Mouse (Mus musculus): ENCODE measurements around the gene Vmn2r52. TPM values are rescaled to one million over a fixed set of nuclear protein-coding genes. Genes with fewer than 3 reads are reported as not detected.
"Not testable (repeated sequence)": the region's sequence is repeated elsewhere in the genome, so short reads cannot be mapped to it uniquely, and the experiment has no call there.

Gene Vmn2r52
- not detected in 2 replicates for polyA plus RNA-seq (2012; ENCODE audit: insufficient read depth, insufficient read length, low replicate concordance, missing spikeins)

GRCm38 (mm10) chr7:10176473-10176872 is at the start of gene Vmn2r52:
TSS of gene Vmn2r52 (minus strand) at chr7:10176573.
- Histone ChIP-seq H3K4me1 (ENCODE audit: control insufficient read depth, insufficient read depth, low read length) (no peaks in the 10 kb centered on the region), H3K27ac (ENCODE audit: insufficient read depth, low read depth, low read length) (no peak within 1 kb of the TSS), H3K4me3 (ENCODE audit: insufficient read depth, low read depth, low read length) (no peak within 1 kb of the TSS)
- TF ChIP-seq CTCF (IDR thresholded peaks at IDR 0.05; ENCODE audit: insufficient read depth, low read depth, low read length): no peak
- TF ChIP-seq POLR2A (IDR thresholded peaks at IDR 0.05; ENCODE audit: insufficient read depth, low read depth, low read length): no peak
- 86% methylated on average over 1 of the region's 1 CpGs for WGBS

GRCm38 (mm10) chr7:10105641-10106040 is 70.7 kb downstream of the Vmn2r52 start, which contains the start of gene Vmn2r51:
TSS of gene Vmn2r51 (minus strand) at chr7:10105741.
- not testable (repeated sequence) for H3K4me1 ChIP-seq (ENCODE audit: control insufficient read depth, insufficient read depth, low read length); H3K27ac ChIP-seq (ENCODE audit: insufficient read depth, low read depth, low read length); H3K4me3 ChIP-seq (ENCODE audit: insufficient read depth, low read depth, low read length)
- WGBS: 40% methylated on average over 1 of the region's 1 CpGs

Other genes with a start within 250 kb of the Vmn2r52 start
- not detected in 2 replicates for gene Vmn2r48, start 223.0 kb downstream of the Vmn2r52 start, polyA plus RNA-seq (2012; ENCODE audit: insufficient read depth, insufficient read length, low replicate concordance, missing spikeins)
- gene Vmn2r49, start 184.3 kb downstream of the Vmn2r52 start, polyA plus RNA-seq (2012; ENCODE audit: insufficient read depth, insufficient read length, low replicate concordance, missing spikeins): not detected in 2 replicates
- gene Vmn2r50, start 123.3 kb downstream of the Vmn2r52 start, polyA plus RNA-seq (2012; ENCODE audit: insufficient read depth, insufficient read length, low replicate concordance, missing spikeins): not detected in 2 replicates
- gene Vmn2r51, start 70.8 kb downstream of the Vmn2r52 start, polyA plus RNA-seq (2012; ENCODE audit: insufficient read depth, insufficient read length, low replicate concordance, missing spikeins): not detected in 2 replicates
- gene Vmn1r66, start 101.4 kb upstream of the Vmn2r52 start, polyA plus RNA-seq (2012; ENCODE audit: insufficient read depth, insufficient read length, low replicate concordance, missing spikeins): not detected in 2 replicates

Data from olfactory bulb, adult 2 months (tissue).